Mouse (Mus musculus): ENCODE measurements around the gene Avpr1a. TPM values are rescaled to one million over a fixed set of nuclear protein-coding genes. Genes with fewer than 3 reads are reported as not detected.
A peak's percentile ranks its signal among the peaks of the same experiment; 100 is the strongest.

The Avpr1a gene
- 0.16 and 0.34 TPM in 2 replicates for polyA plus RNA-seq (2016; fragmentation: Nextera tagmentation; extraction: Ambion mirVana)

- 4% methylated on average over 34 of the region's 34 CpGs for WGBS
- no peaks in the 10 kb centered on the region for H3K36me3 ChIP-seq (replicated peaks)
- no peaks in the 10 kb centered on the region for H3K9me3 ChIP-seq
- peak within 1 kb of the TSS; percentile 59 for H3K4me3 ChIP-seq
- no peak within 1 kb of the TSS for H3K27ac ChIP-seq (replicated peaks)
- DNase-seq (ENCODE audit: low spot score), result peak; percentile 45
- H3K4me1 ChIP-seq, result peaks cover 18% of the 10 kb centered on the region
- peaks cover 49% of the 10 kb centered on the region for H3K27me3 ChIP-seq (replicated peaks; ENCODE audit: low read depth, poor library complexity, severe bottlenecking)
These were observed at the start of gene Avpr1a for GRCm38 (mm10) chr10:122447861-122448716. Avpr1a (plus strand) TSS chr10:122448499.

- Histone ChIP-seq H3K27me3 (replicated peaks; ENCODE audit: low read depth, poor library complexity, severe bottlenecking) (no peaks in the 10 kb centered on the region), H3K36me3 (replicated peaks) (no peaks in the 10 kb centered on the region), H3K4me1 (no peaks in the 10 kb centered on the region), H3K4me3 (no peak overlapping the region), H3K27ac (replicated peaks) (no peak overlapping the region), H3K9me3 (no peaks in the 10 kb centered on the region)
- no peak for DNase-seq (ENCODE audit: low spot score)
- 59% methylated on average over 1 of the region's 1 CpGs for WGBS
These were observed 46.0 kb upstream of the Avpr1a start for GRCm38 (mm10) chr10:122402270-122402669.

- 92% methylated on average over 6 of the region's 6 CpGs for WGBS
- H3K4me3 ChIP-seq, result no peak overlapping the region
- H3K27me3 ChIP-seq (replicated peaks; ENCODE audit: low read depth, poor library complexity, severe bottlenecking), result no peaks in the 10 kb centered on the region
- no peaks in the 10 kb centered on the region for H3K9me3 ChIP-seq
- H3K4me1 ChIP-seq, result no peaks in the 10 kb centered on the region
- DNase-seq (ENCODE audit: low spot score), result no peak
- no peak overlapping the region for H3K27ac ChIP-seq (replicated peaks)
- H3K36me3 ChIP-seq (replicated peaks), result no peaks in the 10 kb centered on the region
These were observed 42.0 kb upstream of the Avpr1a start for GRCm38 (mm10) chr10:122406333-122406732.

- Histone ChIP-seq H3K9me3 (no peaks in the 10 kb centered on the region), H3K4me3 (no peak overlapping the region), H3K36me3 (replicated peaks) (no peaks in the 10 kb centered on the region), H3K27ac (replicated peaks) (no peak overlapping the region), H3K27me3 (replicated peaks; ENCODE audit: low read depth, poor library complexity, severe bottlenecking) (no peaks in the 10 kb centered on the region), H3K4me1 (no peaks in the 10 kb centered on the region)
- 89% methylated on average over 7 of the region's 7 CpGs for WGBS
- no peak for DNase-seq (ENCODE audit: low spot score)
These were observed 39.4 kb upstream of the Avpr1a start for GRCm38 (mm10) chr10:122408697-122409409.

- Histone ChIP-seq H3K27me3 (replicated peaks; ENCODE audit: low read depth, poor library complexity, severe bottlenecking) (no peaks in the 10 kb centered on the region), H3K36me3 (replicated peaks) (no peaks in the 10 kb centered on the region), H3K9me3 (no peaks in the 10 kb centered on the region), H3K4me3 (no peak overlapping the region), H3K27ac (replicated peaks) (no peak overlapping the region), H3K4me1 (no peaks in the 10 kb centered on the region)
- 77% methylated on average over 2 of the region's 2 CpGs for WGBS
- no peak for DNase-seq (ENCODE audit: low spot score)
These were observed 37.5 kb upstream of the Avpr1a start for GRCm38 (mm10) chr10:122410791-122411190.

GRCm38 (mm10) chr10:122432690-122433089 is 15.6 kb upstream of the Avpr1a start:
- no peak overlapping the region for H3K27ac ChIP-seq (replicated peaks)
- H3K27me3 ChIP-seq (replicated peaks; ENCODE audit: low read depth, poor library complexity, severe bottlenecking), result no peaks in the 10 kb centered on the region
- H3K4me3 ChIP-seq, result no peak overlapping the region
- DNase-seq (ENCODE audit: low spot score), result no peak
- no peaks in the 10 kb centered on the region for H3K36me3 ChIP-seq (replicated peaks)
- 62% methylated on average over 4 of the region's 4 CpGs for WGBS
- H3K9me3 ChIP-seq, result no peaks in the 10 kb centered on the region
- no peaks in the 10 kb centered on the region for H3K4me1 ChIP-seq

- H3K4me1 ChIP-seq, result peaks cover 18% of the 10 kb centered on the region
- no peak overlapping the region for H3K4me3 ChIP-seq
- H3K27me3 ChIP-seq (replicated peaks; ENCODE audit: low read depth, poor library complexity, severe bottlenecking), result peaks cover 49% of the 10 kb centered on the region
- no peaks in the 10 kb centered on the region for H3K36me3 ChIP-seq (replicated peaks)
- DNase-seq (ENCODE audit: low spot score), result peak; percentile 76
- H3K27ac ChIP-seq (replicated peaks), result no peak overlapping the region
- no peaks in the 10 kb centered on the region for H3K9me3 ChIP-seq
- 24% methylated on average over 10 of the region's 10 CpGs for WGBS
These were observed 1.0 kb upstream of the Avpr1a start for GRCm38 (mm10) chr10:122447275-122447674.

- Histone ChIP-seq H3K9me3 (no peaks in the 10 kb centered on the region), H3K27me3 (replicated peaks; ENCODE audit: low read depth, poor library complexity, severe bottlenecking) (peaks cover 49% of the 10 kb centered on the region), H3K27ac (replicated peaks) (no peak overlapping the region), H3K4me3 (peak overlapping the region; percentile 59), H3K36me3 (replicated peaks) (no peaks in the 10 kb centered on the region), H3K4me1 (peaks cover 18% of the 10 kb centered on the region)
- WGBS, result 1% methylated on average over 70 of the region's 70 CpGs
- DNase-seq (ENCODE audit: low spot score), result peak; percentile 72
These were observed 665 bp downstream of the Avpr1a start for GRCm38 (mm10) chr10:122448717-122449611.

- Histone ChIP-seq H3K4me3 (peak overlapping the region; percentile 59), H3K9me3 (no peaks in the 10 kb centered on the region), H3K4me1 (peaks cover 18% of the 10 kb centered on the region), H3K27me3 (replicated peaks; ENCODE audit: low read depth, poor library complexity, severe bottlenecking) (peaks cover 49% of the 10 kb centered on the region), H3K27ac (replicated peaks) (no peak overlapping the region), H3K36me3 (replicated peaks) (no peaks in the 10 kb centered on the region)
- DNase-seq (ENCODE audit: low spot score), result no peak
These were observed 1.6 kb downstream of the Avpr1a start for GRCm38 (mm10) chr10:122449856-122450255.

GRCm38 (mm10) chr10:122453466-122453865 is 5.2 kb downstream of the Avpr1a start:
- 76% methylated on average over 3 of the region's 3 CpGs for WGBS

GRCm38 (mm10) chr10:122455793-122456192 is 7.5 kb downstream of the Avpr1a start:
- Histone ChIP-seq H3K36me3 (replicated peaks) (no peaks in the 10 kb centered on the region), H3K4me1 (no peaks in the 10 kb centered on the region), H3K27ac (replicated peaks) (no peak overlapping the region), H3K27me3 (replicated peaks; ENCODE audit: low read depth, poor library complexity, severe bottlenecking) (peaks cover 11% of the 10 kb centered on the region), H3K9me3 (no peaks in the 10 kb centered on the region), H3K4me3 (no peak overlapping the region)
- DNase-seq (ENCODE audit: low spot score), result no peak
- WGBS, result 91% methylated on average over 11 of the region's 11 CpGs

More at GRCm38 (mm10) chr10:122453466-122453865, 5.2 kb downstream of the Avpr1a start:
- DNase-seq (ENCODE audit: low spot score), result no peak
- H3K27me3 ChIP-seq (replicated peaks; ENCODE audit: low read depth, poor library complexity, severe bottlenecking), result peaks cover 34% of the 10 kb centered on the region
- no peak overlapping the region for H3K4me3 ChIP-seq
- H3K36me3 ChIP-seq (replicated peaks), result no peaks in the 10 kb centered on the region
- no peaks in the 10 kb centered on the region for H3K9me3 ChIP-seq
- no peak overlapping the region for H3K27ac ChIP-seq (replicated peaks)
- H3K4me1 ChIP-seq, result peaks cover 11% of the 10 kb centered on the region

GRCm38 (mm10) chr10:122476846-122477245 is 28.5 kb downstream of the Avpr1a start:
- 89% methylated on average over 5 of the region's 5 CpGs for WGBS

More at GRCm38 (mm10) chr10:122476846-122477245, 28.5 kb downstream of the Avpr1a start:
- Histone ChIP-seq H3K4me3 (no peak overlapping the region), H3K4me1 (no peaks in the 10 kb centered on the region), H3K27ac (replicated peaks) (no peak overlapping the region), H3K36me3 (replicated peaks) (no peaks in the 10 kb centered on the region), H3K9me3 (no peaks in the 10 kb centered on the region), H3K27me3 (replicated peaks; ENCODE audit: low read depth, poor library complexity, severe bottlenecking) (no peaks in the 10 kb centered on the region)
- DNase-seq (ENCODE audit: low spot score), result no peak

All from embryonic facial prominence, embryonic 10.5 days (tissue).